Mouse (Mus musculus) urinary bladder, adult 2 months (tissue): Measurements from ENCODE around the gene Gm973. TPM values are rescaled to one million over a fixed set of nuclear protein-coding genes. Genes with fewer than 3 reads are reported as not detected.

ENCODE experiments used
- polyA plus RNA-seq: library from polyadenylated mRNA; depleted of rRNA; stranded (reverse); fragments of >200 nt; gene quantifications from 2 replicates; pipeline ENCODE4 v1.2.3, GENCODE M21; 2012; rRNA removed

Gm973 gene
- polyA plus RNA-seq, 1 experiment, result 31.4 TPM

Other genes with a start within 250 kb of the Gm973 start
- 33.0 and 44.9 TPM in 2 replicates for gene Fzd7, start 33.8 kb upstream of the Gm973 start, polyA plus RNA-seq
- 94.2 and 96.4 TPM in 2 replicates for gene Sumo1, start 154.6 kb downstream of the Gm973 start, polyA plus RNA-seq
- 44.6 and 51.6 TPM in 2 replicates for gene Nop58, start 168.7 kb downstream of the Gm973 start, polyA plus RNA-seq
- gene Bmpr2, start 247.1 kb downstream of the Gm973 start, polyA plus RNA-seq, result 15.4 and 20.7 TPM in 2 replicates